Mouse (Mus musculus) ovary, adult 10 weeks (tissue): ENCODE data around the gene Gm8108. TPM values are rescaled to one million over a fixed set of nuclear protein-coding genes. Genes with fewer than 3 reads are reported as not detected.

Source experiments
- polyA plus RNA-seq: library from polyadenylated mRNA; stranded (reverse); fragments of 350-450 nt; fragmentation: Illumina TruSeq; extraction: RNeasy Lipid Tissue Mini Kit (QIAGEN cat#74804); gene quantifications from one replicate; pipeline ENCODE4 v1.2.3, GENCODE M21; 2014

Gene Gm8108
- not detected for polyA plus RNA-seq

GRCm38 (mm10) chr14:4110426-4110825, at the start of gene Gm8108:
Gm8108 (plus strand) TSS chr14:4110526.

DNA sequence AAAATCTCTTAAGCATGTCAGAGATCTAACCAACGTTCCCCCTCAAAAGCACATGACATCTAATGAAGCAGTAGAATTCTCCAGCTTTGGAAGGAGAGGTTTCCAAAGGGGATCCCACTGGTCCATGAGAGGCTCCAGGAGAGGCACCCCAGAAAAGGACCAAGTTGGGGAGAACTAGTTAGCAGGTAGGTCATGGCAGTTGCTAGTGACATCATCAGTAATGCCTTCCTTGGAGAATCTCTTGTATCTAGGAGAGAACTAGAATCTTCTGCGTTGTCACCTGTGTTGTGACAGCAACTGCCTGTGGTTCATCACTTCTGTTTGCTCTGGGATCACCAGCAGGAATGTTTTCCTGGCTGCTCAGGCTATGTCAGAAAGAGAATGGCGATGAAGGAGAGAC, 26.5 kb upstream of the Gm8108 start, which contains the start of gene Gm3115:
Gene Gm3115, plus strand, starts transcription at position 301 of the 400 bp plus-strand sequence.

GRCm38 (mm10) chr14:4164730-4165129, 54.4 kb downstream of the Gm8108 start, which contains the start of gene Gm3127:
Gm3127 (plus strand) TSS chr14:4165030.

Other genes with a start within 250 kb of the Gm8108 start
- not detected for gene Gm2916, start 226.4 kb upstream of the Gm8108 start, polyA plus RNA-seq
- gene Gm3029, start 178.8 kb upstream of the Gm8108 start, polyA plus RNA-seq, result not detected
- not detected for gene Gm3095, start 147.0 kb upstream of the Gm8108 start, polyA plus RNA-seq
- not detected for gene Gm3099, start 112.1 kb upstream of the Gm8108 start, polyA plus RNA-seq
- gene Gm5796, start 86.6 kb upstream of the Gm8108 start, polyA plus RNA-seq, result not detected
- not detected for gene Gm3115, start 26.4 kb upstream of the Gm8108 start, polyA plus RNA-seq
- gene Gm3127, start 54.5 kb downstream of the Gm8108 start, polyA plus RNA-seq, result not detected
- gene Gm2974, start 72.0 kb downstream of the Gm8108 start, polyA plus RNA-seq, result not detected
- gene Gm3138, start 139.1 kb downstream of the Gm8108 start, polyA plus RNA-seq, result not detected
- not detected for gene Gm3149, start 206.8 kb downstream of the Gm8108 start, polyA plus RNA-seq
- gene 2610042L04Rik, start 224.2 kb downstream of the Gm8108 start, polyA plus RNA-seq, result not detected